In the genomic region with DNA sequence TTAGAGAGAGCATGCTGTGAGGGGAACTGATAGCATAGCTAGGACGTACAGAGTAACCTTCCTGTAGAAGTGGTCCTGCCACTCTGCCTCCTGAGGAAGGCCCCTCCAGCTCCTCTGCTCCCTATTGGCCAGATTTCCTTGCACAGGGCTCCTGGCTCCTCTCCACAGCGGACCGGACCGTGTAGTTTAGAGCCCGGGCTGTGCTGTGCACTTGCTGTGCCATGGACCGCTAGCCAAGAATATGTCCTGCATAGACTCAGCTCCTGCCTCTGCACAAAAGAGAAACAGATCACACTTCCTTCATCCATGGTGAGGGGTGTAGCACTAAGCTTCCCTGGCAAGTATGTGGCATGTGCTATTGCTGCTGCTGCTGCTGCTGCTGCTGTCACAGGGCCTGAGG, we compare ENCODE assay signal across 27 mouse cellular contexts.
DNase-seq lines count a peak whose midpoint lies in the region; ATAC-seq and TF ChIP-seq lines count a peak whose summit lies in the region.
"Had no signal": no experiment of that assay in that cellular context is flagged by ENCODE, and none has a peak within 500 bp of the region (broad histone marks: within the 10 kb centered on the region; RNA-seq: fewer than 3 reads in every experiment).

No protein-coding gene starts in this region.

- no peaks in the 10 kb centered on the region for H3K9me3 ChIP-seq in hindbrain, embryonic 16.5 days (ENCODE audit: control insufficient read depth, low read length)
- H3K9me3 ChIP-seq in hindbrain, embryonic 12.5 days (replicated peaks), result no peaks in the 10 kb centered on the region
- H3K9me3 ChIP-seq in midbrain, embryonic 10.5 days (replicated peaks), result no peaks in the 10 kb centered on the region
- H3K9me3 ChIP-seq in midbrain, postnatal 0 days (ENCODE audit: low read length), result no peaks in the 10 kb centered on the region
- H3K9me3 ChIP-seq in heart, embryonic 10.5 days, result no peaks in the 10 kb centered on the region
- H3K9me3 ChIP-seq: heart, embryonic 15.5 days; hindbrain, embryonic 15.5 days; intestine, embryonic 15.5 days; liver, embryonic 12.5 days; midbrain, embryonic 12.5 days had no signal

- DNase-seq in cerebellum, postnatal 10 days, result peak; percentile 60 to 67
- no peak for DNase-seq in cerebellum, adult 11-12 months
- DNase-seq in midbrain, embryonic 10.5 days (ENCODE audit: low spot score), result no peak
- DNase-seq in midbrain, postnatal 0 days (ENCODE audit: low spot score), result no peak
- DNase-seq in heart, embryonic 10.5 days (ENCODE audit: low spot score), result no peak
- no peak for DNase-seq in thymus, postnatal 10 days (ENCODE audit: low spot score in 2 of 2)
- DNase-seq: adrenal gland, adult 2 months; adrenal gland, postnatal 36 days; cerebellum, adult 9-10 months; gastrocnemius, postnatal 14 days; kidney, adult 2 months; kidney, postnatal 36 days; layer of hippocampus, postnatal 36 days; left cerebral cortex, postnatal 4 days; liver, postnatal 0 days; thymus, postnatal 36 days had no signal

- no peaks in the 10 kb centered on the region for H3K27me3 ChIP-seq in hindbrain, embryonic 16.5 days (replicated peaks; ENCODE audit: control insufficient read depth, insufficient read depth, low read length)
- peaks cover 3% of the 10 kb centered on the region; the same call in 1 of the 2 replicates for H3K27me3 ChIP-seq in hindbrain, embryonic 12.5 days
- H3K27me3 ChIP-seq in midbrain, embryonic 10.5 days (ENCODE audit: low read depth, poor library complexity, severe bottlenecking), result peaks cover 59% of the 10 kb centered on the region
- H3K27me3 ChIP-seq in midbrain, postnatal 0 days (ENCODE audit: insufficient read depth, low read length), result no peaks in the 10 kb centered on the region
- H3K27me3 ChIP-seq in heart, embryonic 10.5 days (ENCODE audit: insufficient read depth, poor library complexity, severe bottlenecking), result no peaks in the 10 kb centered on the region
- H3K27me3 ChIP-seq: CH12.LX; heart, embryonic 15.5 days; hindbrain, embryonic 15.5 days; intestine, embryonic 15.5 days; liver, embryonic 12.5 days had no signal

- peaks cover 13% of the 10 kb centered on the region for H3K4me1 ChIP-seq in hindbrain, embryonic 16.5 days (ENCODE audit: control insufficient read depth, insufficient read depth, low read depth, low read length)
- H3K4me1 ChIP-seq in hindbrain, embryonic 12.5 days, result peaks cover 47% of the 10 kb centered on the region
- H3K4me1 ChIP-seq in midbrain, embryonic 10.5 days, result peaks cover 83% of the 10 kb centered on the region
- peaks cover 13% of the 10 kb centered on the region for H3K4me1 ChIP-seq in midbrain, postnatal 0 days (ENCODE audit: insufficient read depth, low read length)
- peaks cover 76% of the 10 kb centered on the region for H3K4me1 ChIP-seq in heart, embryonic 10.5 days
- H3K4me1 ChIP-seq: intestine, embryonic 15.5 days had no signal

- WGBS in hindbrain, embryonic 16.5 days, result 55% methylated on average over 6 of the region's 6 CpGs
- WGBS in hindbrain, embryonic 12.5 days, result 66% methylated on average over 6 of the region's 6 CpGs
- 78% methylated on average over 6 of the region's 6 CpGs for WGBS in midbrain, embryonic 10.5 days
- WGBS in midbrain, postnatal 0 days, result 62% methylated on average over 6 of the region's 6 CpGs
- WGBS in heart, embryonic 10.5 days, result 82% methylated on average over 6 of the region's 6 CpGs

- H3K9ac ChIP-seq in hindbrain, embryonic 16.5 days (ENCODE audit: low read depth, low read length), result no peak overlapping the region
- H3K9ac ChIP-seq in hindbrain, embryonic 12.5 days, result no peak overlapping the region
- H3K9ac ChIP-seq in midbrain, postnatal 0 days (replicated peaks; ENCODE audit: low read length, poor library complexity, severe bottlenecking), result no peak overlapping the region
- H3K9ac ChIP-seq: heart, embryonic 15.5 days; hindbrain, embryonic 15.5 days; intestine, embryonic 15.5 days; liver, embryonic 12.5 days; liver, postnatal 0 days; midbrain, embryonic 12.5 days had no signal

- no peak overlapping the region for H3K27ac ChIP-seq in hindbrain, embryonic 16.5 days (ENCODE audit: low read depth, low read length)
- H3K27ac ChIP-seq in hindbrain, embryonic 12.5 days, result no peak overlapping the region
- H3K27ac ChIP-seq in midbrain, embryonic 10.5 days (replicated peaks), result peak overlapping the region; percentile 70; the same call in 1 of the 2 replicates
- H3K27ac ChIP-seq in midbrain, postnatal 0 days (ENCODE audit: low read depth, low read length), result no peak overlapping the region
- H3K27ac ChIP-seq in heart, embryonic 10.5 days, result no peak overlapping the region
- H3K27ac ChIP-seq: heart, embryonic 15.5 days; hindbrain, embryonic 15.5 days; intestine, embryonic 15.5 days; liver, embryonic 12.5 days had no signal

- H3K4me2 ChIP-seq in hindbrain, embryonic 16.5 days (ENCODE audit: low read length), result no peak overlapping the region
- no peak overlapping the region for H3K4me2 ChIP-seq in hindbrain, embryonic 12.5 days (replicated peaks)
- H3K4me2 ChIP-seq in midbrain, postnatal 0 days (ENCODE audit: low read depth, low read length, poor library complexity, severe bottlenecking), result no peak overlapping the region
- H3K4me2 ChIP-seq: heart, embryonic 15.5 days; hindbrain, embryonic 15.5 days; intestine, embryonic 15.5 days; liver, embryonic 12.5 days; midbrain, embryonic 12.5 days had no signal

- TF ChIP-seq CTCF in midbrain, postnatal 0 days (IDR thresholded peaks at IDR 0.05), result no peak

- H3K4me3 ChIP-seq in hindbrain, embryonic 16.5 days (ENCODE audit: low read length), result no peak overlapping the region
- H3K4me3 ChIP-seq in hindbrain, embryonic 12.5 days, result no peak overlapping the region
- no peak overlapping the region for H3K4me3 ChIP-seq in midbrain, embryonic 10.5 days
- no peak overlapping the region for H3K4me3 ChIP-seq in midbrain, postnatal 0 days (ENCODE audit: low read depth, low read length)
- H3K4me3 ChIP-seq in heart, embryonic 10.5 days, result no peak overlapping the region
- H3K4me3 ChIP-seq: erythroblast, embryonic 14.5 days; heart, embryonic 15.5 days; hindbrain, embryonic 15.5 days; intestine, embryonic 15.5 days; liver, embryonic 12.5 days; midbrain, embryonic 12.5 days had no signal

- ATAC-seq in hindbrain, embryonic 16.5 days, result 0 out of 2 replicates have a peak, but pooled peaks have one; percentile 21
- ATAC-seq in hindbrain, embryonic 12.5 days (ENCODE audit: low FRiP score), result no peak
- no peak for ATAC-seq in midbrain, postnatal 0 days (ENCODE audit: low FRiP score)
- ATAC-seq: activated CD4-positive, CD25-positive, alpha-beta regulatory T cell, adult 4 months; intestine, embryonic 15.5 days; liver, embryonic 12.5 days; liver, postnatal 0 days; lung, postnatal 0 days had no signal

- H3K36me3 ChIP-seq in hindbrain, embryonic 16.5 days (ENCODE audit: control insufficient read depth, insufficient read depth, low read length), result no peaks in the 10 kb centered on the region
- H3K36me3 ChIP-seq in hindbrain, embryonic 12.5 days, result no peaks in the 10 kb centered on the region
- H3K36me3 ChIP-seq in midbrain, embryonic 10.5 days, result no peaks in the 10 kb centered on the region
- H3K36me3 ChIP-seq in midbrain, postnatal 0 days (ENCODE audit: insufficient read depth, low read length), result no peaks in the 10 kb centered on the region
- H3K36me3 ChIP-seq in heart, embryonic 10.5 days, result no peaks in the 10 kb centered on the region
- H3K36me3 ChIP-seq: heart, embryonic 15.5 days; hindbrain, embryonic 15.5 days; intestine, embryonic 15.5 days; liver, embryonic 12.5 days; midbrain, embryonic 12.5 days had no signal

Comparison
In these comparisons a context has a peak if more than half of its experiments do, and no peak if none do; other contexts are left out.
1. DNase-seq: peak in cerebellum, postnatal 10 days (2 of 2); none in cerebellum, adult 11-12 months (single experiment), midbrain, embryonic 10.5 days (single experiment), midbrain, postnatal 0 days (single experiment), heart, embryonic 10.5 days (single experiment) and thymus, postnatal 10 days (0 of 2).